Mouse (Mus musculus) heart, postnatal 0 days (tissue): ENCODE results near the gene Tec. TPM values are rescaled to one million over a fixed set of nuclear protein-coding genes. Genes with fewer than 3 reads are reported as not detected.
A peak's percentile ranks its signal among the peaks of the same experiment; 100 is the strongest.

Source experiments
- ATAC-seq: fragments of 200-750 bp; cut with Nextera tagmentation; 2 replicates; pipeline ENCODE4 v1.8.0; 2017; ENCODE audit warnings: low read depth, moderate number of reproducible peaks, moderate library complexity; ENCODE audit not compliant: insufficient read depth
- DNase-seq: peaks from one replicate; pipeline ENCODE4 v3.0.0-alpha.2; 2016; ENCODE audit warnings: low spot score
- H3K27ac ChIP-seq: fragments of 300-500 bp; sonication (generic); 2 replicates; pipeline ENCODE4 v1.5.1; 2014; ENCODE audit warnings: low read depth, mild to moderate bottlenecking
- H3K27me3 ChIP-seq: fragments of 300-500 bp; sonication (generic); 2 replicates; pipeline ENCODE4 v1.6.1; 2014; ENCODE audit warnings: low read length, mixed read lengths; ENCODE audit not compliant: control insufficient read depth, insufficient read depth
- H3K36me3 ChIP-seq: fragments of 300-500 bp; sonication (generic); replicated peaks from 2 replicates; pipeline ENCODE4 v1.6.1; 2014; ENCODE audit warnings: low read length, mixed read lengths; ENCODE audit not compliant: control insufficient read depth, insufficient read depth
- H3K4me1 ChIP-seq: fragments of 300-500 bp; sonication (generic); 2 replicates; pipeline ENCODE4 v1.6.1; 2014; ENCODE audit warnings: antibody characterized with exemption; ENCODE audit not compliant: control insufficient read depth, insufficient read depth
- H3K4me2 ChIP-seq: fragments of 300-500 bp; sonication (generic); 2 replicates; pipeline ENCODE4 v1.6.1; 2014; ENCODE audit warnings: low read depth, mild to moderate bottlenecking, low read length, moderate library complexity
- H3K4me3 ChIP-seq: fragments of 300-500 bp; sonication (generic); 2 replicates; pipeline ENCODE4 v1.5.1; 2014; ENCODE audit warnings: low read depth, low read length
- H3K9ac ChIP-seq: fragments of 300-500 bp; sonication (generic); replicated peaks from 2 replicates; pipeline ENCODE4 v1.6.1; 2014; ENCODE audit warnings: low read depth, low read length, mixed read lengths
- H3K9me3 ChIP-seq: fragments of 300-500 bp; sonication (generic); replicated peaks from 2 replicates; pipeline ENCODE4 v1.6.1; 2016; ENCODE audit warnings: low read length; ENCODE audit not compliant: control insufficient read depth
- CTCF ChIP-seq: IDR thresholded peaks from 2 replicates; pipeline ENCODE4 v1.5.1; 2016; ENCODE audit warnings: antibody characterized with exemption, control low read depth, low read depth
- EP300 ChIP-seq: IDR thresholded peaks from 2 replicates; pipeline ENCODE4 v1.6.1; 2016; ENCODE audit warnings: antibody characterized with exemption, low read depth
- WGBS: fragments of 180-500 bp; shearing (Covaris S2); extraction: QIAGEN DNeasy Blood & Tissue Kit; methylation state at CpG from one replicate; pipeline ENCODE4 v1.1.7; 2014; 5-methylcytosine and 5-hydroxymethylcytosine counted together
- polyA plus RNA-seq: library from polyadenylated mRNA; unstranded; fragments of >200 nt; fragmentation: Nextera tagmentation; extraction: Ambion mirVana; gene quantifications from 2 replicates; pipeline ENCODE4 v1.2.1, GENCODE M21; 2015
- total RNA-seq: library from RNA; depleted of rRNA; stranded (reverse); fragments of >200 nt; gene quantifications from 2 replicates; pipeline ENCODE4 v1.2.3, GENCODE M21; 2014; ENCODE audit warnings: low replicate concordance

Tec gene
- total and polyA plus RNA-seq, 2 experiments from 2014 or later: 11.1 to 16.2 TPM

GRCm38 (mm10) chr5:72776127-72776526 is 92.2 kb downstream of the Tec start:
- Histone ChIP-seq H3K4me1 (peaks cover 5% of the 10 kb centered on the region; the same call in 1 of the 2 replicates), H3K4me3 (no peak overlapping the region), H3K27ac (no peak overlapping the region), H3K27me3 (no peaks in the 10 kb centered on the region), H3K4me2 (no peak overlapping the region), H3K9me3 (no peaks in the 10 kb centered on the region), H3K9ac (no peak overlapping the region), H3K36me3 (0 out of 2 replicates have a peak, but pooled peaks cover 13% of the 10 kb centered on the region)
- TF ChIP-seq CTCF: no peak
- no peak for TF ChIP-seq EP300
- no peak for DNase-seq
- ATAC-seq: no peak
- 84% methylated on average over 2 of the region's 2 CpGs for WGBS

- TF ChIP-seq EP300 (no peak), CTCF (no peak)
- DNase-seq: no peak
- Histone ChIP-seq H3K4me2 (no peak overlapping the region), H3K4me3 (no peak overlapping the region), H3K9me3 (no peaks in the 10 kb centered on the region), H3K27me3 (no peaks in the 10 kb centered on the region), H3K9ac (no peak overlapping the region), H3K27ac (no peak overlapping the region), H3K36me3 (peaks cover 23% of the 10 kb centered on the region), H3K4me1 (peaks cover 6% of the 10 kb centered on the region; the same call in 1 of the 2 replicates)
- 68% methylated on average over 6 of the region's 6 CpGs for WGBS
- no peak for ATAC-seq
Observed at GRCm38 (mm10) chr5:72769841-72770240, 98.4 kb downstream of the Tec start.

- H3K27ac ChIP-seq: peak overlapping the region; percentile 52; the same call in 1 of the 2 replicates
- peaks cover 33% of the 10 kb centered on the region for H3K36me3 ChIP-seq
- H3K4me1 ChIP-seq: no peaks in the 10 kb centered on the region
- TF ChIP-seq EP300 (no peak), CTCF (no peak)
- H3K4me3 ChIP-seq: no peak overlapping the region
- no peak overlapping the region for H3K9ac ChIP-seq
- WGBS: 91% methylated on average over 5 of the region's 5 CpGs
- no peak for ATAC-seq
- H3K9me3 ChIP-seq: no peaks in the 10 kb centered on the region
- no peak for DNase-seq
- no peaks in the 10 kb centered on the region for H3K27me3 ChIP-seq
- no peak overlapping the region for H3K4me2 ChIP-seq
Observed at GRCm38 (mm10) chr5:72763546-72763945, 104.7 kb downstream of the Tec start.

GRCm38 (mm10) chr5:72763025-72763424 is 105.3 kb downstream of the Tec start:
- Histone ChIP-seq H3K9ac (no peak overlapping the region), H3K4me1 (no peaks in the 10 kb centered on the region), H3K4me3 (no peak overlapping the region), H3K4me2 (no peak overlapping the region), H3K27me3 (no peaks in the 10 kb centered on the region), H3K36me3 (peaks cover 28% of the 10 kb centered on the region), H3K9me3 (no peaks in the 10 kb centered on the region), H3K27ac (0 out of 2 replicates have a peak overlapping the region, but pooled peaks have one; percentile 52)
- ATAC-seq: no peak
- TF ChIP-seq CTCF (no peak), EP300 (no peak)
- whole genome bisulfite sequencing: 54% methylated on average over 3 of the region's 3 CpGs
- DNase-seq: no peak

- WGBS: 93% methylated on average over 5 of the region's 5 CpGs
- H3K9me3 ChIP-seq: no peaks in the 10 kb centered on the region
- no peak for DNase-seq
- no peak overlapping the region for H3K27ac ChIP-seq
- ATAC-seq: no peak
- H3K4me3 ChIP-seq: no peak overlapping the region
- no peak overlapping the region for H3K9ac ChIP-seq
- no peak for TF ChIP-seq CTCF
- TF ChIP-seq EP300: no peak
- no peaks in the 10 kb centered on the region for H3K4me1 ChIP-seq
- H3K4me2 ChIP-seq: no peak overlapping the region
- H3K27me3 ChIP-seq: no peaks in the 10 kb centered on the region
- peaks cover 34% of the 10 kb centered on the region for H3K36me3 ChIP-seq
Observed at GRCm38 (mm10) chr5:72761758-72762157, 106.5 kb downstream of the Tec start.

- DNase-seq (no peak), ATAC-seq (no peak)
- no peaks in the 10 kb centered on the region for H3K4me1 ChIP-seq
- no peak overlapping the region for H3K27ac ChIP-seq
- 66% methylated on average over 5 of the region's 5 CpGs for WGBS
- no peak overlapping the region for H3K4me2 ChIP-seq
- H3K36me3 ChIP-seq: peaks cover 39% of the 10 kb centered on the region
- H3K9ac ChIP-seq: no peak overlapping the region
- TF ChIP-seq EP300 (no peak), CTCF (no peak)
- no peaks in the 10 kb centered on the region for H3K9me3 ChIP-seq
- no peaks in the 10 kb centered on the region for H3K27me3 ChIP-seq
- no peak overlapping the region for H3K4me3 ChIP-seq
Observed at GRCm38 (mm10) chr5:72761237-72761636, 107.0 kb downstream of the Tec start.
